Mouse (Mus musculus) ES-Bruce4 (cell line): ENCODE measurements around the gene Cd180. TPM values are rescaled to one million over a fixed set of nuclear protein-coding genes. Genes with fewer than 3 reads are reported as not detected.

Experiments used
- H3K27ac ChIP-seq: 2 replicates; pipeline ENCODE4 v1.5.1; 2012; ENCODE audit warnings: low read length, inconsistent platforms; ENCODE audit not compliant: insufficient read depth
- H3K27me3 ChIP-seq: 2 replicates; pipeline ENCODE4 v1.6.1; 2012; ENCODE audit warnings: mild to moderate bottlenecking, low read length, inconsistent platforms; ENCODE audit not compliant: control insufficient read depth, poor library complexity, insufficient read depth, severe bottlenecking
- H3K36me3 ChIP-seq: 2 replicates; pipeline ENCODE4 v1.6.1; 2012; ENCODE audit warnings: inconsistent platforms, mild to moderate bottlenecking, low read length, moderate library complexity; ENCODE audit not compliant: control insufficient read depth, poor library complexity, insufficient read depth, severe bottlenecking
- H3K4me1 ChIP-seq: one replicate; pipeline ENCODE4 v1.8.1; 2011; ENCODE audit warnings: low read length; ENCODE audit not compliant: control insufficient read depth, insufficient read depth
- H3K4me3 ChIP-seq: 2 replicates; pipeline ENCODE4 v1.5.1; 2011; ENCODE audit warnings: low read depth, mild to moderate bottlenecking, low read length
- H3K9ac ChIP-seq: 2 replicates; pipeline ENCODE4 v1.6.1; 2012; ENCODE audit warnings: low read depth, mild to moderate bottlenecking, inconsistent platforms; ENCODE audit not compliant: poor library complexity, severe bottlenecking
- H3K9me3 ChIP-seq: replicated peaks from 2 replicates; pipeline ENCODE4 v1.6.1; 2012; ENCODE audit warnings: mild to moderate bottlenecking, low read length, inconsistent platforms; ENCODE audit not compliant: control insufficient read depth, poor library complexity, insufficient read depth, severe bottlenecking
- CTCF ChIP-seq: IDR thresholded peaks from one replicate; pipeline ENCODE4 v1.8.1; 2011; ENCODE audit warnings: low read depth, low read length
- EP300 ChIP-seq: IDR thresholded peaks from 2 replicates; pipeline ENCODE4 v1.6.1; 2011; ENCODE audit warnings: low read depth, low read length; ENCODE audit not compliant: insufficient read depth
- POLR2A ChIP-seq: IDR thresholded peaks from one replicate; pipeline ENCODE4 v1.8.1; 2011; ENCODE audit warnings: low read length; ENCODE audit not compliant: insufficient read depth
- polyA plus RNA-seq: library from polyadenylated mRNA; stranded (reverse); fragments of >200 nt; gene quantifications from 2 replicates; pipeline ENCODE4 v1.2.4, GENCODE M21; 2011; ENCODE audit warnings: low read depth; ENCODE audit not compliant: missing spikeins, insufficient read depth, insufficient read length

Cd180 gene
- polyA plus RNA-seq, 1 experiment, result not detected

DNA sequence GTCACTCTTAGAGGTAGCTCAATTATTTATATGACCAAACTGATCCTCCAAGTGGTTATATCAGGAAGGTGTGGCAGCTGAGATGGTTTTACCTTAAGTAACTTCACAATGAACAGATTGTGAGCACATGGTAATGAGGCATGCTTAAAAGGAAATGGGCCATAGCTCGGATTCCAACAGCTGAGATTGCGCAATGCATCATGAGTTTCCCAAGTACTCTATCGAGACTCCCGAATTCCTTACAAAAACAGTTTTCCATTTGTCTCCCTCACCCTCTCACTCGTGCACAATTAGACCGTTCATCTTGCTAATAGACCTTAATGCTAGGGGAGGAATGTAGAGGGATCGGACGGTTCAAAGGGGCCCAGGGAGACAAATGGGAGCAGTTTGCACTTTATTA, 76.8 kb downstream of the Cd180 start:
- Histone ChIP-seq H3K27me3 (no peaks in the 10 kb centered on the region), H3K36me3 (no peaks in the 10 kb centered on the region; the same call in 1 of the 2 replicates)

DNA sequence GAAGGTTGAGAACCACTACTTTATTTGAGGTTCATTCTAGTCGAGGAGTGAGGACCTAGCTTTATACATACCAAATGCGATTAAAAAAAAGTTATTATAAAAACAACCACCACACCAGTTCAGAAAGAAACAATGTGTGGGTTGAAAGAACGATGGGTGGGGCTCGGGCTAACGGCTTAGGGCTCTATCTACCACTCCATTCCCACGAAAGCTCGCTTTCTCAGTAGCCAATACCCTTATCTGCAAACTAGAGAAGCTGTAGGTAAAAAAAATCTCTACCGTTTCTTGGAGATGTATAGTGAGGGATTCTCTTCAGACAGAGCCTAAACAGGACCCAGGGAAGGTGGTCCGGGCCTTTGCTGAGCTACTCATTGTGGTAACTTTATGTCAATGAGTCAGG, 79.8 kb downstream of the Cd180 start:
- H3K9me3 ChIP-seq, result no peaks in the 10 kb centered on the region
- no peaks in the 10 kb centered on the region for H3K27me3 ChIP-seq
- no peak overlapping the region for H3K9ac ChIP-seq
- H3K27ac ChIP-seq, result no peak overlapping the region
- H3K4me3 ChIP-seq, result no peak overlapping the region
- TF ChIP-seq EP300, result no peak
- no peak for TF ChIP-seq CTCF
- TF ChIP-seq POLR2A, result no peak
- no peaks in the 10 kb centered on the region; the same call in 1 of the 2 replicates for H3K36me3 ChIP-seq
- no peaks in the 10 kb centered on the region for H3K4me1 ChIP-seq

More for the DNA sequence above, 76.8 kb downstream of the Cd180 start:
- no peaks in the 10 kb centered on the region for H3K4me1 ChIP-seq
- H3K9me3 ChIP-seq, result no peaks in the 10 kb centered on the region
- no peak for TF ChIP-seq CTCF
- TF ChIP-seq EP300, result no peak
- TF ChIP-seq POLR2A, result no peak
- no peak overlapping the region for H3K4me3 ChIP-seq
- no peak overlapping the region for H3K27ac ChIP-seq
- no peak overlapping the region for H3K9ac ChIP-seq

DNA sequence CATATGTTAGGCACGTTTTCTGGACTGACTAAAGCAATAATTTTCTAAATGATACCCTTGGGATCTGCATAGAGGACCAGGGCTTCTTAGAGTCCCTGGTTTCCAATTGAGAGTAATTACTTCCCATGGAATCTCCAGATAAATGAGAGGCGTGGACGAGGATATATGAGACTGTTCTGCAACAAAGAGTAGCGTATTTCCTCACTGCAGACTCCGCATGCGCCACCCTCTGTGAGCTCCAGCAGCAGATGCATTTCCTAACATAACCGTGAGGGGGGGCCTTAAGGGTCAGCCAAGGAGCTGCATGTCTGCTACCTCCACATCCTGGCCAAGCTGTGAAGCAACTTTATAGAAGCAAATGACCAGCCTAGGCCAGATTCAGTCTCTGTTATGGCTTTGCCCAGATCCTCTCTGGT, 81.4 kb downstream of the Cd180 start:
- Histone ChIP-seq H3K4me3 (no peak overlapping the region), H3K27ac (no peak overlapping the region), H3K9me3 (no peaks in the 10 kb centered on the region), H3K27me3 (no peaks in the 10 kb centered on the region), H3K4me1 (no peaks in the 10 kb centered on the region), H3K36me3 (no peaks in the 10 kb centered on the region; the same call in 1 of the 2 replicates), H3K9ac (no peak overlapping the region)
- TF ChIP-seq CTCF (peak; percentile 4), POLR2A (no peak), EP300 (no peak)

DNA sequence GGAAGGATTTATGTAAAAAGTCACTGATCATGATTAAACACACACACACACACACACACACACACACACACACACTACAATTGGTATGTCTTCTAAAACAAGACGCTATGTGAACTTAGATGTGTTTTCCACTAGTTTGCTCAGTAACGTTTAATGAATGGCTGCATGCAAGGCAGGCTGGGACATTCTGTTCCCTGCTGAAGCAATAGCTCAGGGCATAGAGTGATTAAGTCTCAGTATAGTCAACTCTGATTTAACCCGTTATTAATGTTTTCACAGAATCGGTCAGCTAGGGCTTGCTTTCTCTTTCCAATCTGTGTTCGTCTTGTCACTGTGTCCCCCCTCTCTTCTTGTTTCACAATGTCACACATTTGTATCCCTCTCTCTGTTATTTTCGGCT, 82.1 kb downstream of the Cd180 start:
- Histone ChIP-seq H3K9ac (no peak overlapping the region), H3K27me3 (no peaks in the 10 kb centered on the region), H3K9me3 (no peaks in the 10 kb centered on the region), H3K4me3 (no peak overlapping the region), H3K36me3 (no peaks in the 10 kb centered on the region; the same call in 1 of the 2 replicates), H3K27ac (no peak overlapping the region), H3K4me1 (no peaks in the 10 kb centered on the region)
- TF ChIP-seq POLR2A, result no peak
- TF ChIP-seq CTCF, result no peak
- TF ChIP-seq EP300, result no peak

GRCm38 (mm10) chr13:102778859-102779258, 85.5 kb downstream of the Cd180 start:
- no peaks in the 10 kb centered on the region for H3K36me3 ChIP-seq

GRCm38 (mm10) chr13:102779275-102779674, 85.9 kb downstream of the Cd180 start:
- no peak for TF ChIP-seq CTCF
- no peak for TF ChIP-seq POLR2A
- no peak for TF ChIP-seq EP300
- H3K9me3 ChIP-seq, result no peaks in the 10 kb centered on the region
- no peaks in the 10 kb centered on the region for H3K27me3 ChIP-seq
- no peak overlapping the region for H3K9ac ChIP-seq
- no peak overlapping the region for H3K27ac ChIP-seq
- no peaks in the 10 kb centered on the region for H3K36me3 ChIP-seq
- H3K4me3 ChIP-seq, result no peak overlapping the region
- no peaks in the 10 kb centered on the region for H3K4me1 ChIP-seq

More at GRCm38 (mm10) chr13:102778859-102779258, 85.5 kb downstream of the Cd180 start:
- Histone ChIP-seq H3K9ac (no peak overlapping the region), H3K9me3 (no peaks in the 10 kb centered on the region), H3K4me1 (no peaks in the 10 kb centered on the region), H3K4me3 (no peak overlapping the region), H3K27me3 (no peaks in the 10 kb centered on the region), H3K27ac (no peak overlapping the region)
- TF ChIP-seq POLR2A (no peak), CTCF (no peak)
